Mouse (Mus musculus) mouse trophoblast stem cell (cell line): Measurements from ENCODE around the gene B3galnt1.

Experiments used
- in situ Hi-C, 2 experiments: fragments of 300-500 bp; cut with MseI, MboI; formaldehyde crosslinking; loops; 2 replicates in 1 of 2; 3 replicates in 1 of 2; pipeline ENCODE4 v1.15.1; 2025

B3galnt1 gene

DNA sequence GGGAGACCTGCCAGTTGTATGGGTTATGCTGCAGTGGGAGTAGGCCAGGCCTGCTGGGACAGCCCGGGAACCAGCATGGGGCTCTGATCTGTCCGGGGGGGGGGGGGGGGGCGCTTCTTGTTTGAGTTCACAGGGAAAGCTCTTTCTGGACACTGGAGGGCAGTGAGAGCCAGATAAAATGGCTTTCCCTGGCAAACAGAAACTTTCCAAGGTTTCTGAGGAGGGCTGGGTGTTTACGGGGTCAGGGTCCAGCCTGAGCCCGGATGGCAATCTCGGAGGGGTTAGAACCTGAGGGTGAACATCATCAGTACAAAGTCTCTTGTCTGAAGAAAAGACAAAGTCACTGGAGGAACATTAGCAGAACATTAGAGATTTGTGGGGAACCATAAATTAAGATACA is 35.4 kb downstream of the B3galnt1 start:
- in situ Hi-C loops = no loop called here

- in situ Hi-C loops = no loop called here
Observed at GRCm38 (mm10) chr3:69561686-69562085, 37.1 kb downstream of the B3galnt1 start.

DNA sequence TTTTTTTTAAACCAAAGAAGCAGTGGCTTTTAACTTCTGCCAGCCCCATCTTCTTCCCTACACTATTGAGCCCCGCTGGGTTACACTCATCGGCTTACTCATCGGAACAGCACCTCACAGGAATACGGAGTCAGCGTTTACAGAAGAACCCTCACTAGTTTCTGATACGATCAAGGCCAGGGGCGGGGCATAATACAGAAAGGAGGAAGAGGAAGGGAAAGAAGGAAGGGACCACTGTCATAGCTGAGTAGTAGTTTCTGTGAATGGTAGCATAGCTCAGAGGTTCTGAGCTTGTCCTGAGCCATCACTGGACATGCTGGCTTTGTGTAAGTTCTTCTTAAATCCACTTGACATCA is 38.8 kb downstream of the B3galnt1 start:
- in situ Hi-C loops = no loop called here

GRCm38 (mm10) chr3:69559316-69559974 is 39.3 kb downstream of the B3galnt1 start:
- in situ Hi-C loops = no loop called here

DNA sequence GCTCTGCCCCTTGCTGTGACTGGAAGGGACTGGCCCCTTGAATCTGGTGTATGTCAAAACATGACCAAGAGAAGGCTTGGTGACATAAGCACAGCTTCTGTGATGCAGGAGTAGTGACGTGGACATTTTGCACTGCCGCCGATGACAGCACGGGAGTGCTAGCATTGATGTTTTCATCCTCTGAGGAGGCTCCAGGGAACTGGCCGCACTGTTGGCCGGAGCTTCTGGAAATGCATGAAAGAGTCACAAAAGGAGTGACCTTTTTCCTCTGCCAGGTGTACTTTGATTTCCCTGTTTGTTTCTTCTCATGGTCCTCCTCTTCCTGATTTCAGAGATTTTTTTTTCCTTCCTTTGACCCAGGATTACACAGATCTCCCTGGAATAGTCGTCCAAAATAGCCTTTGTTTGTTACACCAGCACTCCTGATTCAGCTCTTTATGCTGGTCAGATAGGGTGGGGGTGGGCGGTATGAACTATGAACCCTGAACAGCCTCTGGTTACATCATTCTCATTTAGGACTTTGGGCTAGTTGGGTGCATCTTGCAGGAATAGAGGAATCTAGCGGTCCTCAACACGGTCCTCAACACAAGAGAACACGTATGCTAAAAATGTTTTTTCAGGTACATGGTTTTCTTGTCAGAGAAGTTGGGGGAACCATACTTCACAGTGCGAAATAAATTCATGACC is 42.5 kb downstream of the B3galnt1 start:
- in situ Hi-C loops = no loop called here

- in situ Hi-C loops = no loop called here
Observed at GRCm38 (mm10) chr3:69555511-69555910, 43.2 kb downstream of the B3galnt1 start.

GRCm38 (mm10) chr3:69549602-69550001 is 49.2 kb downstream of the B3galnt1 start:
- in situ Hi-C loops = no loop called here

- in situ Hi-C loops = no loop called here
Observed at GRCm38 (mm10) chr3:69548704-69549455, 49.9 kb downstream of the B3galnt1 start.

DNA sequence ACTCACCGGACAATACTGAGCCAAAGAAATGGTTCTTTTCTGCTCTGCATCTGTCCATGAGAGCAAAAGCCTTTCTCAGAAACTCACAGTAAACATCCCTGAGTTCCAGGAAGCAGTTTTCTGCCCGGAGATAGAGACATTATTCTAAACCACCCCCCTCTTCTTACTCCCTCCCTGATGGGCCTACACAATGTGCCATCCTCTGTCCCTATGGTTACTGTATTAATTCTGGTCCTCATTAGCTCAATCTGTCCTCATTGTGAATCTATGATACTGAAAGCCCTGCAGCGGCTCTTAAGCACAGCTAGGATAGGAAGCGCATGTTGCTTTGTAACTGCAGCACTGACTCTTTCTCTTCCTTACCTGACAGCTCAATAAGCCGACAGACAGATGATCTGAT is 53.7 kb downstream of the B3galnt1 start:
- in situ Hi-C loops = no loop called here

- in situ Hi-C loops = no loop called here
Observed at GRCm38 (mm10) chr3:69543730-69544129, 55.0 kb downstream of the B3galnt1 start.

DNA sequence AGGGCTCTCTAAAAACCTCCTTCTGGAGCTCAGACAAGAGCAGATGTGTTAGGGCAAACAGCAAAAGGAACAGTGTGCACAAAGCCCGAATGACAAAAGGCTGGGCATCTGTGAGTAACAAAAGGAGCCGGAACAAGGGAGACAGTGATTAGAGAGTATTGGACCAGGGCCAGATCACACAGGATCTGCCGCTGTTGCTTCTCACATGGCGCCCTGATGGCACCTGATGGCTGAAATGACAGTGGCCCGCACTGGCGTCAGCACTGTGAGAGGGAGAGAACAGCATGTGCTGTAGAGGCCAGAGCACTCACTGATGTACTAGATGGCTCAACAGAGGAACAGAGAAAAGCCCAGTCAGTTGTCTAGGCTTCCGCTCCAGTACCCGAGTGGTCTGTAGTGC is 55.8 kb downstream of the B3galnt1 start:
- in situ Hi-C loops = no loop called here

DNA sequence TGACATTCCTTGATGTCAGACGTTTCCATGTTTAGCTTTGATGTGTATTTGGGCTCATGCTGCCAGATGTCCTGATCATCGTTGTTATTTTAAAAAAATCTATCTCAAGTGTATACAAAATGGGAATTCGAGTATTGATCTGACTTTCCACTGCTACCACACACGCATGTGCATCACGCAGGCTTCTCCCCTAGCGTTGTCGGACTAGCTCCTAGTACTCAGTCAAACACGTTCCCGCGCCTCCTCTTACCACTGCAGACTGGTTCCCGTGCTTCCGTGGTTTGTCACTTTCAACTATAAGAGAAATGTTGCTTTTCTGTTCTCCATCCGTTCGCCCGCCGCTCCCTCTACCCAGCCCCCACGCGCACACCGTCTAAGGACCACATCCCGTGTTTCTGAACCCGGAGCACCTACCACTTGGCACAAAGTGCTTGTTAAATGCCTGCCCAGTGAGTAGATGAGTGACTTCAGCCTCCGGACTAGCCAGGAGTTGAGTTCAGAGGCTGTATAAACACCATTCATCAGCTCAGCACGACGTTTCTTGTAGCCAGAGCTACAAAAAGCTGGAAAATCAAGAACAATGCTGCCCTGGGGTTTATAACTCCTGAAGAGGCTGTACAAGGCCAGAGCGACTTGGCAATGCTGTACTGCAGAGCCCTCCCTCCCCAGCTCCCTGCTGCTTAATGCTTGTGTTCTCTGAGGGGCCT is 62.7 kb downstream of the B3galnt1 start:
- in situ Hi-C loops = no loop called here

DNA sequence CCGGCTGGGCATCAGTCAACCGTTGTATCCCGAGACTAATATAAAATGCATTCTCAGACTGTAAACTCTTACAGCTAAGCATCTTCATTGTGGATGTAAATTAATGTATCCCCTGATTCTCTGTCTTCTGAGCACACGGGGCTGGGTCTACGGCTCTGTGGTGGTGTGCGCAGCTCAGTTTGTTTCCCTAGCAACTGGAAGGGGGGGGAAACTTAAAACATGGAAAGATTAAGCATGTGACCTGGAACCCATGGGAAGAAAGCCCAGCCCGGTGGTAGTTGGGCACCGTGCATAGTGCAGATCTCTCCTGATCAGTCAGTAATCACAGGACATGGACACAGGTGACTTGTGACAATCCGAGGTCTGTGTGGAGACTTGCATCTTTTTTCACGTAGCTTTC is 63.3 kb downstream of the B3galnt1 start:
- in situ Hi-C loops = no loop called here

- in situ Hi-C loops = no loop called here
Observed at GRCm38 (mm10) chr3:69532687-69533086, 66.1 kb downstream of the B3galnt1 start.

DNA sequence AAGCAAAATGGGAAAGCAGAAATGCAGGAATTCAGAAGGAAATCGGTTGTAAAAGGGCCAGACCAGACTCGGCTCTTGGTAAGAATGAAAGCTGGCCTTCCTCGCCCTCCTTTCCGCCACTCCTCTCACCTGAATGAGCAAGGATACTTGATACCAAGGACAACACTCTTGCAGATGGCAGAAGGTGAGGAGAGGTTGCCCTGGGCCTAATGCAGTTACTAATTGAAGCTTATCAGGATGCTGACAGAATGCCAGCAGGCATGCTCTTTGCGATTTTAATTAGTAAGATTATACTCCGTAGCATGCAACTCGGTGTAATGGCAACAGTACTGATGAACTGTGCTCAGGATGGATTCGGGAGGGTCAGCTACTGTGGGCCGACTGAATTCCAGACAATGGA is 67.2 kb downstream of the B3galnt1 start:
- in situ Hi-C loops = no loop called here

GRCm38 (mm10) chr3:69529576-69529975 is 69.2 kb downstream of the B3galnt1 start:
- in situ Hi-C loops = no loop called here

DNA sequence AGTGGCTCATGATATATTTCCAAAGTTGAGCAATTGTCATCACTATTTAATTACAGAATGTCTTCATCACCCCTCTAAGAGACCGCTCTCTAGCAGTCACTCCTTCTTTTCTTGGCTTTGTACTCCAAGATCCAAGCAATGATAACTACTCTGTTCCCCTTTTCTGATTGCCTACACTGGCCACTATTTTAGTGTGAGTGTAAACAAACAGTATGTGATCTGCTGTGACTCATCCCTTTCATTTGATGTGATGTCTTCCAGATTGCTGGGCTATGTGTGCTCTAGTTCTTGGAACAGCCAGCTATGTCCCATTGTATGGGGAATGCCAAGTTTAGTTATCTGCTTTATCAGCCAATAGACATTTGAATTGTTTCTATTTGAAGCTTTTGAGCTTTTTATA is 71.4 kb downstream of the B3galnt1 start:
- in situ Hi-C loops = no loop called here

DNA sequence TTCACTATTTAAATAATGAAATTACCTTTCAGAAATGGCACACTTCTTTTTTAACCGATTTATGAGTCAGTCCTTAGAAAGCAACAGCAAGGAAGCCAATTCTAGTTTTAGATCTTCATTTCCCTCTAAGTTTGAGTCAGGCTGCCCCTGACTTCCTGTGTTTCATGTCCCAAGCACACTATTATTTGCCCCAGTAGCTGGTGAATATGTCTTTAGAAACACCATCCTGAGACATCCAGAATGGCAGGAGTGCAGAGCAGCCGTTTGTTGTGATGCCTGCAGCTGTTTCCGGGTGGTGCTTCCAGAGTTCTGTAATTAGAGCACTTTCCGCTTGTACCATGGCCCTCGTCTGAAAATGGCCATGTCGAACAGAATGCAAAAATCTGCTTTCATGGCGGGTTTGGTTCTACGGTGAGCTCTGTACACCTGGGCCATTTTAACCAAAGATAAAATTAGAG is 73.7 kb downstream of the B3galnt1 start:
- in situ Hi-C loops = no loop called here

DNA sequence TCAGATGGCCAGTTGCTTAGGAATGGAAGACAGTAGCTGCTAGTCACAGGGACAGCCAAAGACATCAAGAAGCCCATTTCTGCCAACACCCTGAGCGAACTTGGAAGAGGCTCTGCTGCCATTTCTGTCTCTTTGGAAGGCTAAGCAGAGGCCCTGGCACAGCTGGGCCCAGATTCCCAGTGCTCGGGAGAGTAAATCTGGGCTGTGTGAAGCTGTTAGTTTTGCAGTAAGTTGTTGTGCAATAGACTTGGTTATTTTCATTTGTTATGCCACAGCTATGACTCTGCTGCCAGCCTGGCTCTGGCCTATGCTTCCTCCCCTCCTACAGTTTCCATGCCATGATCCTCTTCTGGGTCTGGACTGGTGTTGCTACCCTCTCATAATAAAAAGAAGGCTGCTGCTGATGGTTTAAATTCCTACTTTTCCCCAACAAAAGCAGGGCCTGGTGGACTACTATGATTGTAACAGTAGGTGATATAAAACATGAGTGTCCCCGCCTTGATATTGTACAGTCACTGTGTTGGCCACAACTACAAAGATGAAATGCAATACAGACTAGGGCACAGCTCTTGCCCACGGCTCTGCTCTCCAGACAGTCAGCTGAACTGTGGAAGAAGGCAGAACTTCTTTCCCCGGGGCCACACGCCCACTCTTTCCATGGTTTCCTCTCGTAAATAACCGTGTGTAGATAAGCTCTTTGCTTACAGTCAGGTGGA is 74.2 kb downstream of the B3galnt1 start:
- in situ Hi-C loops = no loop called here
